Mouse (Mus musculus): ENCODE results near the gene Ell3. TPM values are rescaled to one million over a fixed set of nuclear protein-coding genes. Genes with fewer than 3 reads are reported as not detected.
"Not testable (repeated sequence)": the region's sequence is repeated elsewhere in the genome, so short reads cannot be mapped to it uniquely, and the experiment has no call there.

Gene Ell3
- 3.4 and 3.6 TPM in 2 replicates for polyA plus RNA-seq (2015; fragmentation: Nextera tagmentation; extraction: Ambion mirVana)

GRCm38 (mm10) chr2:121444178-121444577, at the start of gene Ell3:
Ell3 (minus strand) TSS chr2:121444278.
- Histone ChIP-seq H3K27me3 (ENCODE audit: control insufficient read depth, insufficient read depth, low read depth, low read length) (peaks cover 12% of the 10 kb centered on the region), H3K27ac (ENCODE audit: low read length) (no peak within 1 kb of the TSS), H3K4me2 (ENCODE audit: low read depth, low read length) (peak within 1 kb of the TSS; percentile 92), H3K4me3 (ENCODE audit: low read depth, low read length) (peak within 1 kb of the TSS; percentile 62), H3K9ac (ENCODE audit: low read depth, low read length) (0 out of 2 replicates have a peak within 1 kb of the TSS, but pooled peaks have one; percentile 54), H3K36me3 (ENCODE audit: control insufficient read depth, insufficient read depth) (no peaks in the 10 kb centered on the region), H3K4me1 (ENCODE audit: control insufficient read depth, low read depth, low read length) (peaks cover 21% of the 10 kb centered on the region), H3K9me3 (replicated peaks; ENCODE audit: control insufficient read depth, low read length) (no peaks in the 10 kb centered on the region)
- WGBS (ENCODE audit: insufficient replicate concordance) = 65% methylated on average over 1 of the region's 1 CpGs
- ATAC-seq (ENCODE audit: low read depth) = no peak

GRCm38 (mm10) chr2:121484403-121484802, 40.3 kb upstream of the Ell3 start:
- not testable (repeated sequence) for H3K27me3 ChIP-seq (ENCODE audit: control insufficient read depth, insufficient read depth, low read depth, low read length); H3K9me3 ChIP-seq (replicated peaks; ENCODE audit: control insufficient read depth, low read length); H3K4me1 ChIP-seq (ENCODE audit: control insufficient read depth, low read depth, low read length); H3K27ac ChIP-seq (ENCODE audit: low read length); H3K4me2 ChIP-seq (ENCODE audit: low read depth, low read length); H3K9ac ChIP-seq (ENCODE audit: low read depth, low read length); H3K36me3 ChIP-seq (ENCODE audit: control insufficient read depth, insufficient read depth); H3K4me3 ChIP-seq (ENCODE audit: low read depth, low read length); ATAC-seq (ENCODE audit: low read depth)
- WGBS (ENCODE audit: insufficient replicate concordance) = 70% methylated on average over 1 of the region's 2 CpGs

GRCm38 (mm10) chr2:121483576-121483975, 39.5 kb upstream of the Ell3 start:
- Histone ChIP-seq H3K27ac (ENCODE audit: low read length) (no peak overlapping the region), H3K9me3 (replicated peaks; ENCODE audit: control insufficient read depth, low read length) (no peaks in the 10 kb centered on the region), H3K4me3 (ENCODE audit: low read depth, low read length) (no peak overlapping the region), H3K4me1 (ENCODE audit: control insufficient read depth, low read depth, low read length) (no peaks in the 10 kb centered on the region), H3K27me3 (ENCODE audit: control insufficient read depth, insufficient read depth, low read depth, low read length) (no peaks in the 10 kb centered on the region), H3K36me3 (ENCODE audit: control insufficient read depth, insufficient read depth) (no peaks in the 10 kb centered on the region), H3K4me2 (ENCODE audit: low read depth, low read length) (no peak overlapping the region), H3K9ac (ENCODE audit: low read depth, low read length) (no peak overlapping the region)
- no peak for ATAC-seq (ENCODE audit: low read depth)
- 70% methylated on average over 8 of the region's 8 CpGs for WGBS (ENCODE audit: insufficient replicate concordance)

GRCm38 (mm10) chr2:121480916-121481315, 36.8 kb upstream of the Ell3 start:
- H3K27me3 ChIP-seq (ENCODE audit: control insufficient read depth, insufficient read depth, low read depth, low read length); H3K4me3 ChIP-seq (ENCODE audit: low read depth, low read length); H3K36me3 ChIP-seq (ENCODE audit: control insufficient read depth, insufficient read depth); H3K9me3 ChIP-seq (replicated peaks; ENCODE audit: control insufficient read depth, low read length); ATAC-seq (ENCODE audit: low read depth); H3K4me2 ChIP-seq (ENCODE audit: low read depth, low read length); H3K4me1 ChIP-seq (ENCODE audit: control insufficient read depth, low read depth, low read length); H3K27ac ChIP-seq (ENCODE audit: low read length); H3K9ac ChIP-seq (ENCODE audit: low read depth, low read length): not testable (repeated sequence)
- 74% methylated on average over 13 of the region's 13 CpGs for WGBS (ENCODE audit: insufficient replicate concordance)

- H3K4me2 ChIP-seq (ENCODE audit: low read depth, low read length) = no peak overlapping the region
- H3K4me3 ChIP-seq (ENCODE audit: low read depth, low read length) = no peak overlapping the region
- ATAC-seq (ENCODE audit: low read depth) = no peak
- WGBS (ENCODE audit: insufficient replicate concordance) = 35% methylated on average over 3 of the region's 3 CpGs
- H3K9ac ChIP-seq (ENCODE audit: low read depth, low read length) = no peak overlapping the region
- H3K36me3 ChIP-seq (ENCODE audit: control insufficient read depth, insufficient read depth) = no peaks in the 10 kb centered on the region
- no peak overlapping the region for H3K27ac ChIP-seq (ENCODE audit: low read length)
- no peaks in the 10 kb centered on the region for H3K4me1 ChIP-seq (ENCODE audit: control insufficient read depth, low read depth, low read length)
- no peaks in the 10 kb centered on the region for H3K9me3 ChIP-seq (replicated peaks; ENCODE audit: control insufficient read depth, low read length)
- H3K27me3 ChIP-seq (ENCODE audit: control insufficient read depth, insufficient read depth, low read depth, low read length) = no peaks in the 10 kb centered on the region
These were observed 36.4 kb upstream of the Ell3 start for GRCm38 (mm10) chr2:121480498-121480897.

GRCm38 (mm10) chr2:121477491-121478266, 33.6 kb upstream of the Ell3 start:
- H3K4me3 ChIP-seq (ENCODE audit: low read depth, low read length) = no peak overlapping the region
- no peak for ATAC-seq (ENCODE audit: low read depth)
- H3K4me2 ChIP-seq (ENCODE audit: low read depth, low read length) = no peak overlapping the region
- peaks cover 5% of the 10 kb centered on the region for H3K4me1 ChIP-seq (ENCODE audit: control insufficient read depth, low read depth, low read length)
- H3K36me3 ChIP-seq (ENCODE audit: control insufficient read depth, insufficient read depth) = no peaks in the 10 kb centered on the region
- no peaks in the 10 kb centered on the region for H3K9me3 ChIP-seq (replicated peaks; ENCODE audit: control insufficient read depth, low read length)
- H3K9ac ChIP-seq (ENCODE audit: low read depth, low read length) = no peak overlapping the region
- H3K27me3 ChIP-seq (ENCODE audit: control insufficient read depth, insufficient read depth, low read depth, low read length) = no peaks in the 10 kb centered on the region
- no peak overlapping the region for H3K27ac ChIP-seq (ENCODE audit: low read length)
- WGBS (ENCODE audit: insufficient replicate concordance) = 71% methylated on average over 3 of the region's 3 CpGs

- H3K9ac ChIP-seq (ENCODE audit: low read depth, low read length); ATAC-seq (ENCODE audit: low read depth); H3K27me3 ChIP-seq (ENCODE audit: control insufficient read depth, insufficient read depth, low read depth, low read length); H3K4me1 ChIP-seq (ENCODE audit: control insufficient read depth, low read depth, low read length); H3K36me3 ChIP-seq (ENCODE audit: control insufficient read depth, insufficient read depth); H3K4me2 ChIP-seq (ENCODE audit: low read depth, low read length); H3K27ac ChIP-seq (ENCODE audit: low read length); H3K9me3 ChIP-seq (replicated peaks; ENCODE audit: control insufficient read depth, low read length); H3K4me3 ChIP-seq (ENCODE audit: low read depth, low read length): not testable (repeated sequence)
- WGBS (ENCODE audit: insufficient replicate concordance) = 78% methylated on average over 2 of the region's 2 CpGs
These were observed 31.2 kb upstream of the Ell3 start for GRCm38 (mm10) chr2:121475306-121475705.

- Histone ChIP-seq H3K4me1 (ENCODE audit: control insufficient read depth, low read depth, low read length) (peaks cover 5% of the 10 kb centered on the region), H3K4me2 (ENCODE audit: low read depth, low read length) (peak overlapping the region; percentile 75), H3K9me3 (replicated peaks; ENCODE audit: control insufficient read depth, low read length) (no peaks in the 10 kb centered on the region), H3K9ac (ENCODE audit: low read depth, low read length) (peak overlapping the region; percentile 78), H3K4me3 (ENCODE audit: low read depth, low read length) (peak overlapping the region; percentile 80), H3K27me3 (ENCODE audit: control insufficient read depth, insufficient read depth, low read depth, low read length) (no peaks in the 10 kb centered on the region), H3K27ac (ENCODE audit: low read length) (peak overlapping the region; percentile 82), H3K36me3 (ENCODE audit: control insufficient read depth, insufficient read depth) (no peaks in the 10 kb centered on the region)
- WGBS (ENCODE audit: insufficient replicate concordance) = 18% methylated on average over 8 of the region's 8 CpGs
- ATAC-seq (ENCODE audit: low read depth) = peak; percentile 17; the same call in 1 of the 2 replicates
These were observed 30.1 kb upstream of the Ell3 start for GRCm38 (mm10) chr2:121474180-121474535.

GRCm38 (mm10) chr2:121473301-121474179, 29.5 kb upstream of the Ell3 start, which contains the start of gene Mfap1b:
Mfap1b (minus strand) TSS chr2:121474067.
- H3K9me3 ChIP-seq (replicated peaks; ENCODE audit: control insufficient read depth, low read length); H3K4me1 ChIP-seq (ENCODE audit: control insufficient read depth, low read depth, low read length); H3K27me3 ChIP-seq (ENCODE audit: control insufficient read depth, insufficient read depth, low read depth, low read length); H3K36me3 ChIP-seq (ENCODE audit: control insufficient read depth, insufficient read depth): not testable (repeated sequence)
- H3K4me3 ChIP-seq (ENCODE audit: low read depth, low read length) = peak within 1 kb of the TSS; percentile 80
- WGBS (ENCODE audit: insufficient replicate concordance) = 3% methylated on average over 38 of the region's 41 CpGs
- peak within 1 kb of the TSS; percentile 82 for H3K27ac ChIP-seq (ENCODE audit: low read length)
- peak within 1 kb of the TSS; percentile 78 for H3K9ac ChIP-seq (ENCODE audit: low read depth, low read length)
- ATAC-seq (ENCODE audit: low read depth) = peak; percentile 96
- H3K4me2 ChIP-seq (ENCODE audit: low read depth, low read length) = peak within 1 kb of the TSS; percentile 75

All from liver, embryonic 16.5 days (tissue).